Mouse (Mus musculus) CH12.LX (cell line): ENCODE measurements at regions not wholly inside any gene's neighbourhood (a gene's known extent, or its start where the extent isn't known, plus 50 kb on each side); places are given as distances from the start of the nearest gene placed in this dataset.

Experiments used
- DNase-seq: peaks from one replicate; pipeline ENCODE4 v3.0.0-alpha.2; 2013; ENCODE audit errors: extremely low read depth
- H3K27ac ChIP-seq: 2 replicates; pipeline ENCODE4 v1.5.1; 2012; ENCODE audit warnings: low read depth, mild to moderate bottlenecking, control low read depth, moderate library complexity; ENCODE audit not compliant: insufficient read depth
- H3K27me3 ChIP-seq: replicated peaks from 2 replicates; pipeline ENCODE3; 2012; ENCODE audit warnings: inconsistent platforms
- H3K36me3 ChIP-seq, 2 experiments: replicated peaks in 1 of 2; 2 replicates each; pipeline versions ENCODE3 to v1.6.1; 2012; ENCODE audit warnings: inconsistent platforms in 1 of 2, low read length in 1 of 2, mild to moderate bottlenecking in 1 of 2, mixed read lengths in 1 of 2, moderate library complexity in 1 of 2; ENCODE audit not compliant: control insufficient read depth in 1 of 2, insufficient read depth in 1 of 2
- H3K4me1 ChIP-seq, 2 experiments: 2 replicates each; pipeline ENCODE4 v1.6.1; 2012; ENCODE audit warnings: inconsistent platforms in 1 of 2, moderate library complexity in 1 of 2; ENCODE audit not compliant: insufficient read depth in 2 of 2, control insufficient read depth in 1 of 2
- H3K4me2 ChIP-seq: 2 replicates; pipeline ENCODE4 v1.6.1; 2012; ENCODE audit warnings: low read depth, mild to moderate bottlenecking, control low read depth; ENCODE audit not compliant: poor library complexity, insufficient read depth, severe bottlenecking
- H3K4me3 ChIP-seq, 3 experiments: fragments of 150-350 bp in 1 of 3; sonication (generic) in 1 of 3; replicated peaks in 1 of 3; 2 replicates each; pipeline versions ENCODE3 to v1.5.1; 2011 to 2012; ENCODE audit warnings: low read depth in 2 of 3, low read length in 2 of 3, mild to moderate bottlenecking in 2 of 3, moderate library complexity in 2 of 3, control low read depth in 1 of 3, improper control_type of control experiment in 1 of 3, inconsistent platforms in 1 of 3, mixed read lengths in 1 of 3; ENCODE audit not compliant: poor library complexity in 1 of 3
- H3K79me2 ChIP-seq: replicated peaks from 2 replicates; pipeline ENCODE4 v1.6.1; 2012; ENCODE audit warnings: mild to moderate bottlenecking, moderate library complexity; ENCODE audit not compliant: control insufficient read depth, poor library complexity, insufficient read depth, severe bottlenecking; ENCODE audit errors: extremely low read depth
- H3K9ac ChIP-seq: 2 replicates; pipeline ENCODE4 v1.6.1; 2012; ENCODE audit warnings: low read depth, mild to moderate bottlenecking, control low read depth, moderate library complexity; ENCODE audit not compliant: insufficient read depth
- H3K9me3 ChIP-seq: replicated peaks from 2 replicates; pipeline ENCODE3; 2012; ENCODE audit warnings: low read length, inconsistent platforms, mixed read lengths
- BHLHE40 ChIP-seq: IDR thresholded peaks from 2 replicates; pipeline ENCODE4 v1.6.1; 2011; ENCODE audit warnings: mild to moderate bottlenecking, low read depth, low read length, improper control_type of control experiment
- E2F4 ChIP-seq: IDR thresholded peaks from 2 replicates; pipeline ENCODE4 v1.6.1; 2011; ENCODE audit warnings: low read depth, low read length, improper control_type of control experiment; ENCODE audit not compliant: insufficient replicate concordance
- ELF1 ChIP-seq: IDR thresholded peaks from 2 replicates; pipeline ENCODE4 v1.6.1; 2014; ENCODE audit warnings: low read depth, mild to moderate bottlenecking, inconsistent platforms, low read length, improper control_type of control experiment
- EP300 ChIP-seq: IDR thresholded peaks from 2 replicates; pipeline ENCODE4 v1.6.1; 2011; ENCODE audit warnings: low read length, improper control_type of control experiment
- ETS1 ChIP-seq: conservative IDR thresholded peaks from 2 replicates; pipeline ENCODE4 v1.6.1; 2012; ENCODE audit warnings: low read depth, mild to moderate bottlenecking, inconsistent platforms, low read length, improper control_type of control experiment, moderate library complexity
- GABPA ChIP-seq: IDR thresholded peaks from 2 replicates; pipeline ENCODE4 v1.6.1; 2012; ENCODE audit warnings: low read depth, low read length, improper control_type of control experiment, inconsistent platforms; ENCODE audit not compliant: insufficient replicate concordance
- HCFC1 ChIP-seq: IDR thresholded peaks from 2 replicates; pipeline ENCODE4 v1.6.1; 2012; ENCODE audit warnings: low read depth, mild to moderate bottlenecking, inconsistent platforms, low read length, improper control_type of control experiment
- IRF4 ChIP-seq: IDR thresholded peaks from 2 replicates; pipeline ENCODE4 v1.6.1; 2014; ENCODE audit warnings: low read depth, mild to moderate bottlenecking, inconsistent platforms, low read length, improper control_type of control experiment
- JUN ChIP-seq: IDR thresholded peaks from 2 replicates; pipeline ENCODE4 v1.6.1; 2011; ENCODE audit warnings: low read depth, mild to moderate bottlenecking, low read length, improper control_type of control experiment, moderate library complexity; ENCODE audit not compliant: insufficient read depth
- KAT2A ChIP-seq: IDR thresholded peaks from 2 replicates; pipeline ENCODE4 v1.6.1; 2012; ENCODE audit warnings: low read length, improper control_type of control experiment, inconsistent platforms; ENCODE audit not compliant: insufficient replicate concordance
- MAFK ChIP-seq: IDR thresholded peaks from 2 replicates; pipeline ENCODE4 v1.6.1; 2011; ENCODE audit warnings: low read length, improper control_type of control experiment; ENCODE audit not compliant: insufficient replicate concordance
- MEF2A ChIP-seq: IDR thresholded peaks from 2 replicates; pipeline ENCODE4 v1.6.1; 2014; ENCODE audit warnings: low read depth, mild to moderate bottlenecking, inconsistent platforms, low read length, improper control_type of control experiment, borderline replicate concordance
- NRF1 ChIP-seq: IDR thresholded peaks from 2 replicates; pipeline ENCODE4 v1.6.1; 2014; ENCODE audit warnings: low read depth, mild to moderate bottlenecking, inconsistent platforms, low read length, improper control_type of control experiment, moderate library complexity
- PAX5 ChIP-seq: IDR thresholded peaks from 2 replicates; pipeline ENCODE4 v1.6.1; 2012; ENCODE audit warnings: low read length, inconsistent platforms, mixed read lengths
- RAD21 ChIP-seq: IDR thresholded peaks from 2 replicates; pipeline ENCODE4 v1.6.1; 2011; ENCODE audit warnings: low read depth, mild to moderate bottlenecking, low read length, improper control_type of control experiment, moderate library complexity
- SIN3A ChIP-seq: IDR thresholded peaks from 2 replicates; pipeline ENCODE4 v1.6.1; 2012; ENCODE audit warnings: low read length, improper control_type of control experiment, inconsistent platforms
- SMC3 ChIP-seq: IDR thresholded peaks from 2 replicates; pipeline ENCODE4 v1.6.1; 2011; ENCODE audit warnings: low read depth, low read length, improper control_type of control experiment
- UBTF ChIP-seq: IDR thresholded peaks from 2 replicates; pipeline ENCODE4 v1.6.1; 2012; ENCODE audit warnings: low read depth, mild to moderate bottlenecking, inconsistent platforms, low read length, improper control_type of control experiment, moderate library complexity
- ZC3H11A ChIP-seq: IDR thresholded peaks from 2 replicates; pipeline ENCODE4 v1.6.1; 2012; ENCODE audit warnings: low read depth, mild to moderate bottlenecking, inconsistent platforms, low read length, improper control_type of control experiment
- ZKSCAN1 ChIP-seq: IDR thresholded peaks from 2 replicates; pipeline ENCODE4 v1.6.1; 2012; ENCODE audit warnings: low read depth, inconsistent platforms, low read length, improper control_type of control experiment, borderline replicate concordance
- ZMIZ1 ChIP-seq: IDR thresholded peaks from 2 replicates; pipeline ENCODE4 v1.6.1; 2012; ENCODE audit warnings: low read depth, mild to moderate bottlenecking, inconsistent platforms, low read length, improper control_type of control experiment
- dilution Hi-C: fragments of 300-500 bp; cut with MboI; formaldehyde crosslinking; loops from 2 replicates; pipeline ENCODE4 v1.14.3; 2020; ENCODE audit warnings: low sequenced_read_pairs; ENCODE audit not compliant: extremely low pct_unique_long_range_greater_than_20kb, extremely low pct_ligation_motif_present
- in situ Hi-C: fragments of 300-500 bp; cut with MboI; formaldehyde crosslinking; loops from 3 replicates; pipeline ENCODE4 v1.14.3; 2019; ENCODE audit warnings: low sequenced_read_pairs, low pct_ligation_motif_present, low pct_unique_long_range_greater_than_20kb, mixed read lengths

GRCm38 (mm10) chr2:166429494-166429893, 274.0 kb upstream of the Sulf2 start:
- peaks cover 8 to 27% of the 10 kb centered on the region in 2 experiments for H3K4me1 ChIP-seq
- TF ChIP-seq UBTF (no peak), SIN3A (no peak), EP300 (no peak), BHLHE40 (no peak), GABPA (no peak), MAFK (no peak), ZMIZ1 (no peak), HCFC1 (no peak)
- TF ChIP-seq, all 38 proteins: peak for 0
- H3K4me3 ChIP-seq, result no peak overlapping the region
- no peaks in the 10 kb centered on the region for H3K79me2 ChIP-seq
- H3K27me3 ChIP-seq, result peaks cover 9% of the 10 kb centered on the region
- no peak for DNase-seq
- no peaks in the 10 kb centered on the region for H3K36me3 ChIP-seq
- H3K9ac ChIP-seq, result no peak overlapping the region
- in situ Hi-C loops, result no loop called here
- H3K9me3 ChIP-seq, result no peaks in the 10 kb centered on the region
- dilution Hi-C loops, result no loop called here
- no peak overlapping the region for H3K27ac ChIP-seq
- H3K4me2 ChIP-seq, result no peak overlapping the region

- no peak overlapping the region for H3K4me3 ChIP-seq
- no peak for TF ChIP-seq IRF4
- no peak for TF ChIP-seq ZMIZ1
- no peak for TF ChIP-seq ELF1
- TF ChIP-seq PAX5, result no peak
- TF ChIP-seq ETS1, result no peak
- no peak for TF ChIP-seq NRF1
- TF ChIP-seq ZKSCAN1, result no peak
- TF ChIP-seq RAD21, result no peak
- no peak for TF ChIP-seq KAT2A
- no peak for TF ChIP-seq E2F4
- TF ChIP-seq MEF2A, result no peak
- TF ChIP-seq SMC3, result no peak
- no peak for TF ChIP-seq JUN
- TF ChIP-seq ZC3H11A, result no peak
- no peak overlapping the region for H3K9ac ChIP-seq
- no peaks in the 10 kb centered on the region for H3K36me3 ChIP-seq
- no peak overlapping the region for H3K27ac ChIP-seq
- no peaks in the 10 kb centered on the region for H3K9me3 ChIP-seq
- no peak overlapping the region for H3K4me2 ChIP-seq
- H3K79me2 ChIP-seq, result no peaks in the 10 kb centered on the region
- H3K27me3 ChIP-seq, result peaks cover 6% of the 10 kb centered on the region
- DNase-seq, result no peak
- in situ Hi-C loops, result no loop called here
- dilution Hi-C loops, result no loop called here
- H3K4me1 ChIP-seq, result peaks cover 8 to 28% of the 10 kb centered on the region in 2 experiments
Observed at GRCm38 (mm10) chr2:166427390-166427789, 271.9 kb upstream of the Sulf2 start.
